Mouse (Mus musculus): ENCODE results near the gene Rps19bp1.

DNA sequence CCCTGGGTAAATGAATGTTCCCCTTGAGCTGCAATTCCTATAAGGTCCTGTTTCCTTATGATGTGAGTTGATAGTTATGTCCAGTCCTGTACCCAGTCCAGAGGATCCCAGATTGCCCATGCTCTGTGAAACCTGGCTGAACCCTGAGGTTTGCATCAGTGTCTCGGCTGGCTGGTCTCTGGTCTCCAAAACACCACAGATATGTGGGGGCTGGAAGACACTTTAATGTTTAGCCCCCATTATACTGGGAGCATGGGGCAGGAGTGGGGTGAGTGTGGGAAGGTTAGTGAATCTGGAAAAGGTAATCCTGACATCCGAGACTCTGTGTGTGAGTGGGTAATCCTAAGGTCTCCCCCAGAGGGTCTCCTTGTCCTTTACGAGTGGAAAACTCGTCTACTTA is 31.1 kb downstream of the Rps19bp1 start:
- no peak for TF ChIP-seq CTCF (conservative IDR thresholded peaks at IDR 0.05; ENCODE audit: insufficient read depth, insufficient read length, low read depth, low read length)
- no peak for TF ChIP-seq POLR2A (IDR thresholded peaks at IDR 0.05; ENCODE audit: low read depth, low read length)
